Mouse (Mus musculus): Measurements from ENCODE around the gene Dnah8. TPM values are rescaled to one million over a fixed set of nuclear protein-coding genes. Genes with fewer than 3 reads are reported as not detected.

The Dnah8 gene
- total RNA-seq, 2 experiments from 2014 or later = 0.67 to 1.1 TPM

- DNase-seq = no peak
Measured at GRCm38 (mm10) chr17:30881001-30881400, 256.8 kb downstream of the Dnah8 start.

DNA sequence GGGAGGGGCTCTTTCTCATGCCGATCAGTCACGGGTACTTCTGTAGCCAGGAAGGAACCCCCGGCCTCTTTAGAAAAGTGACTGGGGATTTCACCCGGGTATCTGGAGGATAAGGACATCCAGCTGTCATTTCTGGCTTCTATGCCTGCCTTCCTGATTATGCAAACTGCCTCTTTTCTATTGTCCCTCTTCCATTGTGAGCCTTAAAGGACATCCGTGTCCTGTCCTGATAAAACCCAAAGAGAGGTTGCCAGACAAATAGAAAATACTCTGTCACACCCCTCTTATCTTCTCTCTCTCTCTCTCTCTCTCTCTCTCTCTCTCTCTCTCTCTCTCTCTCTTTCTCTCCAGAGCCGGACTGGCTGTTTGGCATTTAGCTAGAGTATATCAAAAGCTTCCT lies 258.1 kb downstream of the Dnah8 start:
- DNase-seq = no peak

GRCm38 (mm10) chr17:30883534-30883933 lies 259.4 kb downstream of the Dnah8 start:
- DNase-seq = no peak

DNA sequence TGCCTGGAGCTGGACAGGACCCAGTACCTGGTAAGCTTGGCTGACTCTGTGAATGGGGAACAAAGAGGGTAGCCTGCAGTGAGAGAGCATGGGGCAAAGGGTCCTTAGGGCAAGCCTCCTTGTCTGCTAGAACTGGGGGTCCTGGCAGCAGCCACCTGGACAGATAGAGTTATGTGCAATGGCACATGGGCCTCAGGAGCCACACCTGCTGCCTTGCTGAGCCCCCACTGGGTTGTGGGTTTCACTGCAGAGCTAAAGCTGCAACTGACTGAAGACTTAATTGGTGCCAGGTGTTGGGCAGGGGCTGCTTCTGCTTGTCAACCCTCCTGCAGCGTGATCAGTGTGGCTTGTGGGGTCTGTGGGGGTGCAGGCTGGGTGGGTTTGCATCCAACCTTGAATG lies 267.9 kb downstream of the Dnah8 start:
- DNase-seq = no peak

GRCm38 (mm10) chr17:30892730-30893129 lies 268.6 kb downstream of the Dnah8 start:
- no peak for DNase-seq

DNA sequence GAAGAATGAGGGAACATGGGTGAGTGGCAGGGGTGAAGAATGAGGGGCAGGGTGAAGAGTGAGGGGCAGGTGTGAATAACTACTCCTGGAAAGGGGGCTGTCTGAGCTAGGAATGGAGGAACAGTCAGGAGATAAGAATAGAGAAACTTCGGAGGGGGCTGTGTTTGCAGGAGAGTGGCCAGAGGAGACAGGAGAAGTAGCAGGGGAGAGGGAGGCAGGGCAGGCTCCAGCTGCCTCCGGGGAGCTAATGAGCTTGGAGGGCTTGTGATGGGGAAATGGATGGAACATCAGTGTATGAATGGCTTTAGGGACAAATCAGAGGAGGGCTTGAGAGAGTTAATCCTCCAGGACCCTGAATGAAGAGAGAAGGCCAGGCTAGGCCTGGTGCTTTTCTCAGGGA lies 272.9 kb downstream of the Dnah8 start:
- no peak for DNase-seq

DNA sequence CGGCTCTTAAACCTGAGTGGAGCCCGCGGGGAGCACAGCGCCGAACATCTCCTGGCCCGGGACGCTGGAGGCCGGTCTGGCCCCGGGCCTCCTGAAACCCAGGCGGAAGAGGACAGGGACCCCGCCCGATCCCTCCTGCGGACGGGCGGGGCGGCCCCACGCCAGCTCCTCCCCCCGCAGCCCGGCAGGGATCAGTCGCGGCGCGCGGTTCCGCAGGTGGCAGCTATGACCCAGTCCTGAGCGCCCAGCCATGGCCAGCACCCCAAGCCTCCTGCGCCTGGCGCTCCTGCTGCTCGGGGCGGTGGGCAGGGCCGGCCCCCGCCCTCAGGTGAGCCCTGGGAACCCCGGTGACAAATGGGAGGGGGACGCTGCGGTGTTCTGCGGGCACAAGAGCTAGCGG lies 277.5 kb downstream of the Dnah8 start, which contains the start of gene Glp1r:
TSS of gene Glp1r (plus strand) at position 191 of the 400 bp plus-strand sequence.
- peak in 1 of 2 experiments; percentile 5 for DNase-seq

- no peak for DNase-seq
Measured at GRCm38 (mm10) chr17:30904096-30904495, 279.9 kb downstream of the Dnah8 start.

GRCm38 (mm10) chr17:30907577-30907976 lies 283.4 kb downstream of the Dnah8 start:
- no peak for DNase-seq

DNA sequence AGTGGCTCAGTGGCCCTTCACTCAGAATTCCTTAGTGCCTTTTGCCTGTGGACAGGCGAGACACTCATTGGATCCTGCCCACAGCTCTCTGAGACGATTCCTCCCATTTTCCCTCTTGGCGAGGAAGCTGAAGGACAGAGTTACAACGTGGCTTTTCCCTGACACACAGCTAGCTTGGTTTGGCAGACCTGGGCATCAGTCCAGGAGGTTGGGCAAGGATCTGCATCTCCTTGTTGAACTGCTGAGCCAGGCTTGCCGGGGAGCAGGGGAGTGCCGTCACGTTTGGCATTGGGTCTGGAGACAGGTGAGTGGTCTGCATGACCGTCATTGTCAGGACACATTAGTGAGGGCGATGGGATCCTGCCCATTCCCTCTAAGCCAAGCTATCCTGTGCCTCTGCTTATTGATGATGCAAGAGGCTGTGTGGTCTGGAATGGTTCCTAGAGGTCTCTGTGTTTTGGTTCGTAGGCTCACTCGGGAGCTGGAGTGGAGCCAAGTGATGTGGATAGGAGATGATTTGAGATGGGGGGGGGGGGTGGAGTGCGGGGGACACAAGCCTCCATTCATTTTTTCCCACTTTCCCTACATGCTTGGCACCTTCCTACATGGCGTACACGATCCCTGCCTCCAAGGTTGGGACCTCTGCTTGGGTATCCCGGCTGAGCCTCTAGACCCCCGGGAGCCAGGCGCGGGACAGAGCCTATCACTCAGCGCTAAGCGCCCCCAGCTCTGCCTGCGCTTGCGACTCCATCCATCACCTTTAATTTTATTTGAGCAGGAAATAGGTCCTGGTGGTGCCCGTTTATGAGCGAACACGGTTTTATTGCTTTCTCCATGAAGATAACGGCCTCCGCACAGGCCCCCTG lies 286.9 kb downstream of the Dnah8 start:
- peak in 1 of 2 experiments; percentile 4 for DNase-seq

DNA sequence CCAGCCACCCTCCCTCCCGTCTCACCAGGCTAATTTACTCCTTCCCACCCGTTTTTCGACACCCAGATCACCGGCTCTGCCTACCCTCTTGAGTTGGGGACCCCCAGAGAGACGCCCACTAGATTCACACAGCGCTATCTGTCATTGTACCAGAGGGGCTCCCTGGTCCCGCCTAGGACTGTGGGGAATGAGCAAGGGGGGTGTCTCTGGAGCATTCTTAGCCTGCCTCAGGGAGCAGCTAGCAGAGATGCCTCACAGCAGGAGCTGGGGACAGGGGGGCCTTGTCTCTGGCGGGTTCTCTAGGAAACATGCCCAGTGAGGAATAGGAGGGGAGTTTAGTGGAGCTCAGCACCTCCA lies 287.6 kb downstream of the Dnah8 start:
- no peak for DNase-seq

GRCm38 (mm10) chr17:30912536-30912935 lies 288.4 kb downstream of the Dnah8 start:
- DNase-seq = no peak

DNA sequence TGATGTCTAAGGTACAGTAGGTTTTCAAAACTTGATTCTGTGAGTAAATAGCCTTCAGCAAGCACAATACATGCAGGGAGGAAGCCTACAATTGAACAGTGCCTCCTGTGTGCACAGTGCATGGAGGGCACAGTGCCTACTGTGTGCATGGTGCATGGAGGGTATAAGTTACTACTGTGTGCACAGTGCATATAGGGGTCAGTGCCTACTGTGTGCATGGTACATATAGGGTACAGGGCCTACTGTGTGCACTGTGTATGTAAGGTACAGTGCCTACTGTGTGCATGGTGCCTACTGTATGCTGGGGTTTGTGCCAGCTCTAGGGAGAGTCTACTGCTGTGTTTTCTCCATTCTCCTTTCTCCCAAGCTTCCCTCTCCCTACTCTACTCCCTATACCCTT lies 290.1 kb downstream of the Dnah8 start:
- no peak for DNase-seq

DNA sequence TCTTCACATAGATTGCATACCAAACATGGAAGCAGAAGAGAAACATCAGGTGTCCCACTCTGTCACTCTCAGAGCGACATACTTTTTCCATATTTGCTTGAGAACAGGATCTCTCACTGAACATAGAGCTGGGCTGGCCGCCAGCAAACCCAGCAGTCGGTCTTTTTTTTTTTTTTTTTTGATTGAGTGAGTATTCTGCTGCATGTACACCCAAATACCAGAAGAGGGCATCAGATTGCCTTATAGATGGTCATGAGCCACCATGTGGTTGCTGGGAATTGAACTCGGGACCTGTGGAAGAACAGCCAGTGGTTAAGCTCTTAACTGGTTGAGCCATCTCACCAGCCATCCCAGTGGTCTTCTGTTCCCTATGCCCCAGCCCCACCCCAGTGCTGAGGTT lies 299.4 kb downstream of the Dnah8 start:
- DNase-seq = no peak

Other genes starting within 250 kb of the Dnah8 start
- gene Btbd9, start 47.9 kb upstream of the Dnah8 start, total RNA-seq (2021) = 10 to 100 TPM; 20.7 to 21.7 TPM
- gene Glo1, start 2.5 kb downstream of the Dnah8 start, total RNA-seq (2021) = 100 to 1,000 TPM; 164 to 166 TPM

All from heart, adult 18-20 months (tissue).